Mouse (Mus musculus) CH12.LX (cell line): ENCODE measurements at regions not wholly inside any gene's neighbourhood (a gene's known extent, or its start where the extent isn't known, plus 50 kb on each side); places are given as distances from the start of the nearest gene placed in this dataset.

ENCODE experiments used
- CHD2 ChIP-seq: IDR thresholded peaks from 2 replicates; pipeline ENCODE4 v1.6.1; 2011; ENCODE audit warnings: low read length, improper control_type of control experiment
- CTCF ChIP-seq, 2 experiments: IDR thresholded peaks in 1 of 2; conservative IDR thresholded peaks in 1 of 2; 2 replicates each; pipeline ENCODE4 v1.5.1; 2011 to 2012; ENCODE audit warnings: low read depth in 2 of 2, low read length in 2 of 2, improper control_type of control experiment in 1 of 2, inconsistent platforms in 1 of 2, mild to moderate bottlenecking in 1 of 2, moderate library complexity in 1 of 2
- E2F4 ChIP-seq: IDR thresholded peaks from 2 replicates; pipeline ENCODE4 v1.6.1; 2011; ENCODE audit warnings: low read depth, low read length, improper control_type of control experiment; ENCODE audit not compliant: insufficient replicate concordance
- ELF1 ChIP-seq: IDR thresholded peaks from 2 replicates; pipeline ENCODE4 v1.6.1; 2014; ENCODE audit warnings: low read depth, mild to moderate bottlenecking, inconsistent platforms, low read length, improper control_type of control experiment
- EP300 ChIP-seq: IDR thresholded peaks from 2 replicates; pipeline ENCODE4 v1.6.1; 2011; ENCODE audit warnings: low read length, improper control_type of control experiment
- MAFK ChIP-seq: IDR thresholded peaks from 2 replicates; pipeline ENCODE4 v1.6.1; 2011; ENCODE audit warnings: low read length, improper control_type of control experiment; ENCODE audit not compliant: insufficient replicate concordance
- MEF2A ChIP-seq: IDR thresholded peaks from 2 replicates; pipeline ENCODE4 v1.6.1; 2014; ENCODE audit warnings: low read depth, mild to moderate bottlenecking, inconsistent platforms, low read length, improper control_type of control experiment, borderline replicate concordance
- POLR2A ChIP-seq: IDR thresholded peaks from 2 replicates; pipeline ENCODE4 v1.6.1; 2011; ENCODE audit warnings: low read depth, mild to moderate bottlenecking, improper control_type of control experiment, low read length
- TBP ChIP-seq: conservative IDR thresholded peaks from 2 replicates; pipeline ENCODE4 v1.6.1; 2011; ENCODE audit warnings: low read depth, low read length, improper control_type of control experiment
- TCF12 ChIP-seq: IDR thresholded peaks from 2 replicates; pipeline ENCODE4 v1.6.1; 2014; ENCODE audit warnings: low read depth, mild to moderate bottlenecking, inconsistent platforms, low read length, improper control_type of control experiment
- USF1 ChIP-seq: IDR thresholded peaks from 2 replicates; pipeline ENCODE4 v1.6.1; 2014; ENCODE audit warnings: low read depth, mild to moderate bottlenecking, inconsistent platforms, low read length, improper control_type of control experiment

DNA sequence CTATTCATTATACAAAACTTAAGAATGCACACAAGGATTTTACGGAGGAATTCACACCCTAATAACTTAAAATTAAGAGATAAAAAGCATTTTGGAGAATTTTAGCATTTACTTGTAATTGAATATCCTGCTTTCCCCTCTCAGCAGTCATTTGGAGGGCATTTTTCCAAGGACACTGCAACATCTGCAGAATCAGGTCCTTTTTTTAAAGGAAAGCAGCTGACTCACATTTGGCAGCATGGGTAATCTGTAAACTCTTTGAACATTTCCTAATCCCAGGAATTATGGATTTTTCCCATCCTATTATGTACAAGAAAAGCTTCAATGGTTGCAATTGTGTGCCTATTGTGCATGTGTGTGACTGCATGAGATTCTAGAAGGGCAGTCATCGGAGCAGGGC lies 112.0 kb downstream of the Gm19410 start:
- no peak for TF ChIP-seq CHD2
- no peak for TF ChIP-seq CTCF (conservative IDR thresholded peaks at IDR 0.05 in 1 of 2, IDR thresholded peaks at IDR 0.05 in 1 of 2; ENCODE audit: low read depth in 2 of 2, low read length in 2 of 2)
- TF ChIP-seq MEF2A: no peak
- no peak for TF ChIP-seq ELF1
- no peak for TF ChIP-seq MAFK
- TF ChIP-seq POLR2A: no peak
- no peak for TF ChIP-seq TBP
- TF ChIP-seq EP300: no peak
- TF ChIP-seq TCF12: no peak
- TF ChIP-seq USF1: no peak
- TF ChIP-seq E2F4: no peak
